Mouse (Mus musculus): ENCODE data around the gene Cttnbp2.

Gene Cttnbp2

GRCm38 (mm10) chr6:18467777-18468176 lies 46.9 kb downstream of the Cttnbp2 start:
- no peak for DNase-seq (ENCODE audit: low read depth, low spot score)

- DNase-seq (ENCODE audit: low read depth, low spot score): no peak
Observed at GRCm38 (mm10) chr6:18466227-18466626, 48.4 kb downstream of the Cttnbp2 start.

- no peak for DNase-seq (ENCODE audit: low read depth, low spot score)
Observed at GRCm38 (mm10) chr6:18465626-18466025, 49.0 kb downstream of the Cttnbp2 start.

- no peak for DNase-seq (ENCODE audit: low read depth, low spot score)
Observed at GRCm38 (mm10) chr6:18459657-18460056, 55.0 kb downstream of the Cttnbp2 start.

GRCm38 (mm10) chr6:18450551-18451193 lies 64.0 kb downstream of the Cttnbp2 start:
- no peak for DNase-seq (ENCODE audit: low read depth, low spot score)

- no peak for DNase-seq (ENCODE audit: low read depth, low spot score)
Observed at GRCm38 (mm10) chr6:18448078-18448477, 66.6 kb downstream of the Cttnbp2 start.

GRCm38 (mm10) chr6:18446917-18447316 lies 67.7 kb downstream of the Cttnbp2 start:
- DNase-seq (ENCODE audit: low read depth, low spot score): no peak

- DNase-seq (ENCODE audit: low read depth, low spot score): no peak
Observed at GRCm38 (mm10) chr6:18446359-18446758, 68.3 kb downstream of the Cttnbp2 start.

GRCm38 (mm10) chr6:18445747-18446146 lies 68.9 kb downstream of the Cttnbp2 start:
- DNase-seq (ENCODE audit: low read depth, low spot score): no peak

- no peak for DNase-seq (ENCODE audit: low read depth, low spot score)
Observed at GRCm38 (mm10) chr6:18442303-18442702, 72.3 kb downstream of the Cttnbp2 start.

- no peak for DNase-seq (ENCODE audit: low read depth, low spot score)
Observed at GRCm38 (mm10) chr6:18440918-18441532, 73.6 kb downstream of the Cttnbp2 start.

- no peak for DNase-seq (ENCODE audit: low read depth, low spot score)
Observed at GRCm38 (mm10) chr6:18436127-18436812, 78.4 kb downstream of the Cttnbp2 start.

- no peak for DNase-seq (ENCODE audit: low read depth, low spot score)
Observed at GRCm38 (mm10) chr6:18434828-18435531, 79.7 kb downstream of the Cttnbp2 start.

- DNase-seq (ENCODE audit: low read depth, low spot score): no peak
Observed at GRCm38 (mm10) chr6:18434355-18434754, 80.3 kb downstream of the Cttnbp2 start.

- DNase-seq (ENCODE audit: low read depth, low spot score): no peak
Observed at GRCm38 (mm10) chr6:18432362-18432761, 82.3 kb downstream of the Cttnbp2 start.

- DNase-seq (ENCODE audit: low read depth, low spot score): no peak
Observed at GRCm38 (mm10) chr6:18431891-18432290, 82.8 kb downstream of the Cttnbp2 start.

GRCm38 (mm10) chr6:18430062-18430461 lies 84.6 kb downstream of the Cttnbp2 start:
- DNase-seq (ENCODE audit: low read depth, low spot score): no peak

- no peak for DNase-seq (ENCODE audit: low read depth, low spot score)
Observed at GRCm38 (mm10) chr6:18424822-18425221, 89.8 kb downstream of the Cttnbp2 start.

- DNase-seq (ENCODE audit: low read depth, low spot score): no peak
Observed at GRCm38 (mm10) chr6:18424367-18424766, 90.3 kb downstream of the Cttnbp2 start.

- no peak for DNase-seq (ENCODE audit: low read depth, low spot score)
Observed at GRCm38 (mm10) chr6:18423112-18423511, 91.5 kb downstream of the Cttnbp2 start.

- no peak for DNase-seq (ENCODE audit: low read depth, low spot score)
Observed at GRCm38 (mm10) chr6:18421561-18421960, 93.1 kb downstream of the Cttnbp2 start.

- no peak for DNase-seq (ENCODE audit: low read depth, low spot score)
Observed at GRCm38 (mm10) chr6:18420660-18421059, 94.0 kb downstream of the Cttnbp2 start.

Data from retina, adult 2 months (tissue).